Mouse (Mus musculus) C2C12 (cell line): ENCODE measurements around the gene Pex5. TPM values are rescaled to one million over a fixed set of nuclear protein-coding genes. Genes with fewer than 3 reads are reported as not detected.

Experiments
- H3K27me3 ChIP-seq: one replicate; pipeline ENCODE4 v1.6.1; 2011; ENCODE audit not compliant: control insufficient read depth, insufficient read depth, insufficient read length
- H3K36me3 ChIP-seq: one replicate; pipeline ENCODE4 v1.6.1; 2011; ENCODE audit not compliant: control insufficient read depth, insufficient read depth
- H3K4me3 ChIP-seq: one replicate; pipeline ENCODE4 v1.5.1; 2011; ENCODE audit warnings: mild to moderate bottlenecking, control low read depth; ENCODE audit not compliant: poor library complexity, insufficient read depth, severe bottlenecking
- H3K79me2 ChIP-seq: one replicate; pipeline ENCODE4 v1.6.1; 2011; ENCODE audit not compliant: control insufficient read depth, insufficient read depth
- H3K79me3 ChIP-seq: one replicate; pipeline ENCODE4 v1.6.1; 2011; ENCODE audit warnings: low read depth, control low read depth
- H3ac ChIP-seq: one replicate; pipeline ENCODE3; 2011; ENCODE audit warnings: low read depth; ENCODE audit not compliant: control insufficient read depth, insufficient read length
- CEBPB ChIP-seq: IDR thresholded peaks from one replicate; pipeline ENCODE4 v1.6.1; 2011; ENCODE audit warnings: low read depth, mild to moderate bottlenecking, control low read depth, moderate library complexity
- CTCF ChIP-seq: IDR thresholded peaks from one replicate; pipeline ENCODE4 v1.5.1; 2011; ENCODE audit not compliant: control insufficient read depth, insufficient read depth, insufficient read length
- FOSL1 ChIP-seq: IDR thresholded peaks from one replicate; pipeline ENCODE4 v1.8.0; 2011; ENCODE audit warnings: mild to moderate bottlenecking, low read length; ENCODE audit not compliant: poor library complexity, insufficient read depth, severe bottlenecking
- MAX ChIP-seq: IDR thresholded peaks from one replicate; pipeline ENCODE4 v1.6.1; 2011; ENCODE audit warnings: mild to moderate bottlenecking, control low read depth
- MYOD1 ChIP-seq: IDR thresholded peaks from one replicate; pipeline ENCODE4 v1.6.1; 2011; ENCODE audit warnings: low read depth; ENCODE audit not compliant: control insufficient read depth, insufficient read length
- MYOG ChIP-seq: IDR thresholded peaks from one replicate; pipeline ENCODE4 v1.6.1; 2011; ENCODE audit not compliant: control insufficient read depth, insufficient read length; ENCODE audit errors: extremely low read depth
- USF1 ChIP-seq: IDR thresholded peaks from one replicate; pipeline ENCODE4 v1.6.1; 2011; ENCODE audit warnings: low read depth, mild to moderate bottlenecking, control low read depth, moderate library complexity
- polyA plus RNA-seq: library from polyadenylated mRNA; unstranded; fragments of >200 nt; fragmentation: generic; extraction: Trizol; gene quantifications from one replicate; pipeline ENCODE4 v1.2.1, GENCODE M21; 2012; ENCODE audit warnings: missing spikeins

The Pex5 gene
- polyA plus RNA-seq, 1 experiment: 32.9 TPM

GRCm38 (mm10) chr6:124456243-124456642 lies 41.4 kb upstream of the Pex5 start:
- Histone ChIP-seq H3K79me3 (no peaks in the 10 kb centered on the region), H3K27me3 (peaks cover 8% of the 10 kb centered on the region), H3ac (no peak overlapping the region), H3K36me3 (no peaks in the 10 kb centered on the region), H3K4me3 (no peak overlapping the region), H3K79me2 (no peaks in the 10 kb centered on the region)
- TF ChIP-seq MYOG (no peak), MAX (no peak), CTCF (no peak), MYOD1 (no peak), FOSL1 (no peak), CEBPB (no peak), USF1 (no peak)

DNA sequence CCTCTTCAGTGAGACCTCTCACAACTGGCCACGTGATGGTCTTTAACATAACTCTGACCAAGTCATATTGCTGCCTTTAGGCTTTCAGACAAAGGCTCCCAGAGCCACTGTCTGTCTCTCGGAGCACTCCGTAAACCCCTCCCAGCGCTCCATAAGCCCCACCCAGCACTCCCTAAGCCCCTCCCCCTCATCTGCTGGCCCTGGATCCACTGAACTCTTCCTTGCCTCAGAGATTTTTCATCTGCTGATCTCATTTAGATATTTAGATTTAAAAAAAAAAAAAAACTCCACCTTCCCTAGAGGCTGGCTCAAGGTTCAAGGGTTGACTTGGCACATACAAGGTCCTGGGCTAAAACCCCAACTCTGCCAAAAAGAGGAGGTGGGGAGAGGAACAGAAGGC lies 38.9 kb upstream of the Pex5 start:
- Histone ChIP-seq H3ac (no peak overlapping the region), H3K4me3 (no peak overlapping the region), H3K27me3 (peaks cover 3% of the 10 kb centered on the region), H3K79me2 (no peaks in the 10 kb centered on the region), H3K79me3 (no peaks in the 10 kb centered on the region), H3K36me3 (no peaks in the 10 kb centered on the region)
- TF ChIP-seq CTCF (no peak), MYOD1 (no peak), FOSL1 (no peak), MAX (no peak), MYOG (no peak), USF1 (no peak), CEBPB (no peak)

- no peaks in the 10 kb centered on the region for H3K79me3 ChIP-seq
- H3ac ChIP-seq: no peak overlapping the region
- no peaks in the 10 kb centered on the region for H3K36me3 ChIP-seq
- no peak overlapping the region for H3K4me3 ChIP-seq
- H3K27me3 ChIP-seq: no peaks in the 10 kb centered on the region
- TF ChIP-seq MYOG (no peak), MAX (no peak)
- no peaks in the 10 kb centered on the region for H3K79me2 ChIP-seq
Observed at GRCm38 (mm10) chr6:124451995-124452394, 37.1 kb upstream of the Pex5 start.

- Histone ChIP-seq H3K79me2 (no peaks in the 10 kb centered on the region), H3K27me3 (no peaks in the 10 kb centered on the region), H3ac (no peak overlapping the region), H3K79me3 (no peaks in the 10 kb centered on the region), H3K36me3 (no peaks in the 10 kb centered on the region), H3K4me3 (no peak overlapping the region)
- TF ChIP-seq MYOD1 (no peak), USF1 (no peak), MYOG (no peak), CEBPB (no peak), MAX (no peak), FOSL1 (no peak), CTCF (no peak)
Observed at GRCm38 (mm10) chr6:124449668-124450383, 35.0 kb upstream of the Pex5 start.

- no peaks in the 10 kb centered on the region for H3K79me2 ChIP-seq
- TF ChIP-seq USF1: no peak
- no peak for TF ChIP-seq MYOD1
- no peak for TF ChIP-seq MYOG
- TF ChIP-seq MAX: no peak
- no peak for TF ChIP-seq CEBPB
- no peak for TF ChIP-seq FOSL1
- TF ChIP-seq CTCF: no peak
- H3K27me3 ChIP-seq: no peaks in the 10 kb centered on the region
- no peak overlapping the region for H3K4me3 ChIP-seq
- no peaks in the 10 kb centered on the region for H3K36me3 ChIP-seq
- no peak overlapping the region for H3ac ChIP-seq
- no peaks in the 10 kb centered on the region for H3K79me3 ChIP-seq
Observed at GRCm38 (mm10) chr6:124448959-124449667, 34.2 kb upstream of the Pex5 start.

DNA sequence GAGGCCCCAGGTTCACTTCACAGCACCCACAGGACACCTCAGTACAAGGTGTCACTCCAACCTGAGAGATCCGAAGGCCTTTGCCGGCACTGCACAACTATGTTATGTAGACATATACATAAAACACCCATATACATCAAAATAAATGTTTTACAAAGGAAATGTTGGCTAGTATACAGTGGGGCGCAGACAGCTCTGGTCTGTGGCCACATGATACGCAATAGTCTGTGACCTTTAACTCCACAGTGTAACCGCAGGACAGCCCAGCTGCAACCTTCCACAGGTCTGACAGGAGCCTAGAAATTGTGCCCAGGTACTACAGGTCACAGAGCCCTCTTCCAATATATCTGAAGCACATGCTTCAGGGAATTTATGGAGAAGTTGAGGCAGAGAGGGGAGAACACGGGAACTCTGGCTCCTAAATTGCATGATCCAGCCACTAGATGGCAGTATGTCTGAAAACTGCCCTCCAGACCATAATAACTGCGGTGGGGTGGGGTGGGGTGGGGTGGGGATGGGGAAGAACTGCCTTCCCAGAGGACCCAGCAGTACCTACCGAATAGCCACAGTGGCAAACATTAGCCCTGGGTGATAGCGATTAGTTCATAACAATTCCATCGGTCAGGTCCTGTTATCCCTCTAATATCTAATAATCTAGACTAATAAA lies 33.5 kb upstream of the Pex5 start:
- Histone ChIP-seq H3K27me3 (no peaks in the 10 kb centered on the region), H3ac (no peak overlapping the region), H3K4me3 (no peak overlapping the region), H3K79me2 (no peaks in the 10 kb centered on the region), H3K79me3 (no peaks in the 10 kb centered on the region), H3K36me3 (no peaks in the 10 kb centered on the region)
- no peak for TF ChIP-seq CTCF
- TF ChIP-seq MYOD1: no peak
- TF ChIP-seq USF1: no peak
- TF ChIP-seq FOSL1: no peak
- no peak for TF ChIP-seq MYOG
- no peak for TF ChIP-seq CEBPB
